Mouse (Mus musculus) adrenal gland, postnatal 14 days (tissue): ENCODE measurements around the gene Itgae. TPM values are rescaled to one million over a fixed set of nuclear protein-coding genes. Genes with fewer than 3 reads are reported as not detected.
A peak's percentile ranks its signal among the peaks of the same experiment; 100 is the strongest.

Source experiments
- DNase-seq: peaks from one replicate; pipeline ENCODE4 v3.0.0; 2021; ENCODE audit warnings: mixed read lengths
- long read RNA-seq, 2 experiments: library from polyadenylated mRNA; stranded (forward); transcript quantifications; one replicate each; pipeline ENCODE4 v2.0.0; 2021
- total RNA-seq: library from RNA; stranded (reverse); gene quantifications from 2 replicates; pipeline ENCODE4 v1.2.3, GENCODE M21; 2021

Gene Itgae
- total RNA-seq: 0.30 and 1.7 TPM in 2 replicates
- long read RNA-seq, experiment 1, partial matches to known transcripts: 0 of 1 reads
- long read RNA-seq, experiment 1, other reads (novel, unspliced or antisense): 1 of 1 reads
- long read RNA-seq, experiment 2, partial matches to known transcripts: 1 of 1 reads
- long read RNA-seq, experiment 2, other reads (novel, unspliced or antisense): 0 of 1 reads

GRCm38 (mm10) chr11:73090283-73090682 is at the start of gene Itgae:
Gene Itgae (plus strand): TSS chr11:73090583.
- no peak for DNase-seq

- no peak for DNase-seq
Observed at GRCm38 (mm10) chr11:73044229-73044755, 46.1 kb upstream of the Itgae start.

GRCm38 (mm10) chr11:73044789-73045188 is 45.6 kb upstream of the Itgae start:
- no peak for DNase-seq

- DNase-seq: peak; percentile 99
Observed at GRCm38 (mm10) chr11:73047542-73047996, 42.8 kb upstream of the Itgae start, which contains the start of gene Ncbp3. Gene Ncbp3 (plus strand): TSS chr11:73047783.

GRCm38 (mm10) chr11:73048030-73048876 is 42.1 kb upstream of the Itgae start:
- DNase-seq: no peak

- peak; percentile 87 for DNase-seq
Observed at GRCm38 (mm10) chr11:73049335-73049734, 41.0 kb upstream of the Itgae start.

- no peak for DNase-seq
Observed at GRCm38 (mm10) chr11:73052795-73053194, 37.6 kb upstream of the Itgae start.

GRCm38 (mm10) chr11:73057701-73058100 is 32.7 kb upstream of the Itgae start:
- no peak for DNase-seq

- DNase-seq: no peak
Observed at GRCm38 (mm10) chr11:73059630-73060029, 30.8 kb upstream of the Itgae start.

- DNase-seq: no peak
Observed at GRCm38 (mm10) chr11:73061413-73061812, 29.0 kb upstream of the Itgae start.

GRCm38 (mm10) chr11:73071839-73072238 is 18.5 kb upstream of the Itgae start:
- peak; percentile 61 for DNase-seq

- no peak for DNase-seq
Observed at GRCm38 (mm10) chr11:73076295-73076694, 14.1 kb upstream of the Itgae start.

- DNase-seq: no peak
Observed at GRCm38 (mm10) chr11:73076733-73077132, 13.7 kb upstream of the Itgae start.

GRCm38 (mm10) chr11:73077211-73077720 is 13.1 kb upstream of the Itgae start:
- DNase-seq: no peak

GRCm38 (mm10) chr11:73078615-73079014 is 11.8 kb upstream of the Itgae start:
- no peak for DNase-seq

GRCm38 (mm10) chr11:73080306-73080705 is 10.1 kb upstream of the Itgae start:
- DNase-seq: no peak

GRCm38 (mm10) chr11:73084303-73084702 is 6.1 kb upstream of the Itgae start:
- DNase-seq: no peak

- DNase-seq: peak; percentile 29
Observed at GRCm38 (mm10) chr11:73084804-73085231, 5.6 kb upstream of the Itgae start.

- DNase-seq: no peak
Observed at GRCm38 (mm10) chr11:73085391-73085790, 5.0 kb upstream of the Itgae start.

- no peak for DNase-seq
Observed at GRCm38 (mm10) chr11:73087700-73088480, 2.5 kb upstream of the Itgae start.

- DNase-seq: no peak
Observed at GRCm38 (mm10) chr11:73090826-73091225, 443 bp downstream of the Itgae start.

- no peak for DNase-seq
Observed at GRCm38 (mm10) chr11:73092057-73092456, 1.7 kb downstream of the Itgae start.
